8 mouse cellular contexts compared by ENCODE assay signal in the genomic region with DNA sequence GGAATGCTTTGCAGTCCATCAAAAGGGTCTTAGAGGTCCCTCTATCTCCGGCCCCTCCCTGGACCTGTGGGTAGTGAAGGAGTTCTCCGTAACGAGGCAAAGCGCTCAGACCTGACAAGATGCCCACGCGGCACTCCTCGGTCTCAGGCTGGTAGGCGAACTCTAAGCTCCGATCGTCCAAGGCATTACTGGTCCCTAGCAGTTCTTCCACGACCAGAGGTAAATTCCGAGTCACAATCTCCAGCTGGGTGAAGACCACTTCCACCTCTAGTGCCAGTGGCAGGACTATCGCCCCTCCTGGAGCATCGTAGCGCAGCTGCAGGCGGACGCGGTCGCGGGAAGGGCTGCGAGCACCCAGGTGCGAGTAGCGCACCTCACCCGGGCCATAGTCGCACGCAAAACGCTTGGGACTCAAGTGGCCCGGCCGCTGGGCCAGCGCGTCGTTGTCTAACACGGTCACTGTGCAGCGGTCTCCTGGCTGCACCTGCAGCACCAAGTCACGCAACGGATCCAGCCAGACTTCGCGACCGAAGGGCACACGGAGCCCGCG. TPM values are rescaled to one million over a fixed set of nuclear protein-coding genes. Genes with fewer than 3 reads are reported as not detected.
DNase-seq lines count a peak whose midpoint lies in the region; ATAC-seq and TF ChIP-seq lines count a peak whose summit lies in the region.

No protein-coding gene starts in this region.

- peak overlapping the region; percentile 99 for H3K4me2 ChIP-seq in heart, embryonic 11.5 days
- peak overlapping the region; percentile 100 for H3K4me2 ChIP-seq in forebrain, postnatal 0 days (ENCODE audit: low read depth)
- peak overlapping the region; percentile 50 for H3K4me2 ChIP-seq in liver, embryonic 14.5 days (ENCODE audit: low read depth)

- peak overlapping the region; percentile 70 for H3K9ac ChIP-seq in heart, embryonic 11.5 days (ENCODE audit: low read depth, low read length)
- H3K9ac ChIP-seq in forebrain, postnatal 0 days = peak overlapping the region; percentile 50
- H3K9ac ChIP-seq in liver, embryonic 14.5 days (replicated peaks) = no peak overlapping the region

- TF ChIP-seq EP300 in liver, embryonic 14.5 days (IDR thresholded peaks at IDR 0.05; ENCODE audit: low read depth) = no peak

- no peak for DNase-seq in heart, adult 18-20 months
- peak; percentile 43 for DNase-seq in ZHBTc4 (ENCODE audit: low read depth, low spot score)
- peak; percentile 39 for DNase-seq in forebrain, postnatal 0 days
- DNase-seq in liver, embryonic 14.5 days (ENCODE audit: low read depth in 3 of 3, low spot score in 3 of 3) = no peak
- DNase-seq in retina, postnatal 7 days (ENCODE audit: low read depth, low spot score) = peak; percentile 6
- DNase-seq in adrenal gland, adult 8-10 months = no peak
- no peak for DNase-seq in spleen, postnatal 4 days (ENCODE audit: low spot score in 2 of 2)

- peak; percentile 3; the same call in 1 of the 2 replicates for ATAC-seq in heart, embryonic 11.5 days (replicated peaks; ENCODE audit: insufficient number of reproducible peaks, low FRiP score, low TSS enrichment)
- peak; percentile 7 for ATAC-seq in forebrain, postnatal 0 days
- no peak for ATAC-seq in liver, embryonic 14.5 days (ENCODE audit: insufficient read depth)

- peaks cover 6% of the 10 kb centered on the region; the same call in 1 of the 2 replicates for H3K4me1 ChIP-seq in heart, embryonic 11.5 days (ENCODE audit: control insufficient read depth, insufficient read depth, low read length)
- no peaks in the 10 kb centered on the region for H3K4me1 ChIP-seq in forebrain, postnatal 0 days (ENCODE audit: insufficient read depth)
- no peaks in the 10 kb centered on the region for H3K4me1 ChIP-seq in liver, embryonic 14.5 days (replicated peaks; ENCODE audit: control insufficient read depth in 2 of 2, insufficient read depth in 2 of 2, low read length in 1 of 2)

- peak; percentile 23; the same call in 1 of the 2 replicates for TF ChIP-seq CTCF in forebrain, postnatal 0 days (IDR thresholded peaks at IDR 0.05; ENCODE audit: low read depth)
- TF ChIP-seq CTCF in liver, embryonic 14.5 days (IDR thresholded peaks at IDR 0.05; ENCODE audit: low read depth) = no peak

- peaks cover 13% of the 10 kb centered on the region; the same call in 1 of the 2 replicates for H3K27me3 ChIP-seq in heart, embryonic 11.5 days (ENCODE audit: control insufficient read depth, insufficient read depth, low read length)
- H3K27me3 ChIP-seq in forebrain, postnatal 0 days (ENCODE audit: insufficient read depth, low read length) = 0 out of 2 replicates have a peak, but pooled peaks cover 11% of the 10 kb centered on the region
- peaks cover 26% of the 10 kb centered on the region for H3K27me3 ChIP-seq in liver, embryonic 14.5 days (ENCODE audit: control insufficient read depth, insufficient read depth, low read length)

- H3K9me3 ChIP-seq in heart, embryonic 11.5 days (replicated peaks; ENCODE audit: control insufficient read depth, low read length) = 0 out of 2 replicates have a peak, but pooled peaks cover 3% of the 10 kb centered on the region
- H3K9me3 ChIP-seq in forebrain, postnatal 0 days (ENCODE audit: low read length) = peaks cover 5% of the 10 kb centered on the region; the same call in 1 of the 2 replicates
- H3K9me3 ChIP-seq in liver, embryonic 14.5 days (ENCODE audit: control insufficient read depth, low read length) = no peaks in the 10 kb centered on the region

- H3K27ac ChIP-seq in heart, embryonic 11.5 days (ENCODE audit: low read depth, low read length) = no peak overlapping the region
- H3K27ac ChIP-seq in forebrain, postnatal 0 days (ENCODE audit: low read depth, low read length) = no peak overlapping the region
- no peak overlapping the region for H3K27ac ChIP-seq in liver, embryonic 14.5 days

- H3K36me3 ChIP-seq in heart, embryonic 11.5 days (ENCODE audit: control insufficient read depth, insufficient read depth, low read length) = no peaks in the 10 kb centered on the region; the same call in 1 of the 2 replicates
- no peaks in the 10 kb centered on the region for H3K36me3 ChIP-seq in forebrain, postnatal 0 days (ENCODE audit: insufficient read depth)
- H3K36me3 ChIP-seq in liver, embryonic 14.5 days (replicated peaks; ENCODE audit: control insufficient read depth, insufficient read depth, low read depth) = no peaks in the 10 kb centered on the region

- H3K4me3 ChIP-seq in heart, embryonic 11.5 days (ENCODE audit: low read depth, low read length) = peak overlapping the region; percentile 60
- H3K4me3 ChIP-seq in forebrain, postnatal 0 days (ENCODE audit: low read depth, low read length) = peak overlapping the region; percentile 52
- H3K4me3 ChIP-seq in liver, embryonic 14.5 days (ENCODE audit: insufficient read depth in 1 of 2, low read depth in 2 of 2, low read length in 2 of 2) = peak overlapping the region; percentile 27 to 41

- WGBS in heart, embryonic 11.5 days (ENCODE audit: insufficient replicate concordance) = 2% methylated on average over 42 of the region's 42 CpGs
- under 1% methylated on average over 42 of the region's 42 CpGs for WGBS in forebrain, postnatal 0 days
- 2% methylated on average over 42 of the region's 42 CpGs for WGBS in liver, embryonic 14.5 days (ENCODE audit: insufficient replicate concordance)

RNA-seq across cellular contexts. Expression of a gene that starts 0.8 kb away (rescaled TPM):
- 4.8 TPM in 2 replicates for polyA plus RNA-seq in heart, embryonic 11.5 days (2014; fragmentation: Nextera tagmentation; extraction: Ambion mirVana)
- 1 to 10 TPM; 1.5 to 1.6 TPM for total RNA-seq in heart, adult 18-20 months (2021)
- 7.8 and 7.9 TPM in 2 replicates for total RNA-seq in forebrain, postnatal 0 days (2014; rRNA removed)
- polyA plus RNA-seq in forebrain, postnatal 0 days (2015; fragmentation: Nextera tagmentation; extraction: Ambion mirVana) = 1.1 and 1.5 TPM in 2 replicates
- 0.71 and 0.80 TPM in 2 replicates for polyA plus RNA-seq in liver, embryonic 14.5 days (2012; rRNA removed)
- polyA plus RNA-seq in liver, embryonic 14.5 days (2014; fragmentation: Nextera tagmentation; extraction: Ambion mirVana) = 0.19 and 0.44 TPM in 2 replicates
- total RNA-seq in adrenal gland, adult 8-10 months (2022) = under 1 TPM; 0.06 to 0.38 (median 0.18) TPM

Comparison
In these comparisons a context has a peak if more than half of its experiments do, and no peak if none do; other contexts are left out.
1. H3K4me2 ChIP-seq: peak in every context shown above with its lines; median percentile 100 in forebrain, postnatal 0 days; 99 in heart, embryonic 11.5 days; 50 in liver, embryonic 14.5 days.
2. DNase-seq: peak in ZHBTc4 (single experiment), forebrain, postnatal 0 days (single experiment) and retina, postnatal 7 days (single experiment); none in heart, adult 18-20 months (0 of 2), liver, embryonic 14.5 days (0 of 3), adrenal gland, adult 8-10 months (single experiment) and spleen, postnatal 4 days (0 of 2).
3. Peak in every context shown above with its lines, with median percentiles within 50 percentile points of each other: H3K4me3 ChIP-seq.